Mouse (Mus musculus): Measurements from ENCODE around the gene Gm11559. TPM values are rescaled to one million over a fixed set of nuclear protein-coding genes. Genes with fewer than 3 reads are reported as not detected.
"Not testable (repeated sequence)": the region's sequence is repeated elsewhere in the genome, so short reads cannot be mapped to it uniquely, and the experiment has no call there.

Gm11559 gene
- total RNA-seq (2017) = not detected in 2 replicates

GRCm38 (mm10) chr11:99864176-99864575 is at the start of gene Gm11559:
Gene Gm11559, plus strand, starts transcription at chr11:99864476.
- ATAC-seq (ENCODE audit: extremely low read depth, insufficient number of reproducible peaks, low FRiP score, poor library complexity, severe bottlenecking) = not testable (repeated sequence)

DNA sequence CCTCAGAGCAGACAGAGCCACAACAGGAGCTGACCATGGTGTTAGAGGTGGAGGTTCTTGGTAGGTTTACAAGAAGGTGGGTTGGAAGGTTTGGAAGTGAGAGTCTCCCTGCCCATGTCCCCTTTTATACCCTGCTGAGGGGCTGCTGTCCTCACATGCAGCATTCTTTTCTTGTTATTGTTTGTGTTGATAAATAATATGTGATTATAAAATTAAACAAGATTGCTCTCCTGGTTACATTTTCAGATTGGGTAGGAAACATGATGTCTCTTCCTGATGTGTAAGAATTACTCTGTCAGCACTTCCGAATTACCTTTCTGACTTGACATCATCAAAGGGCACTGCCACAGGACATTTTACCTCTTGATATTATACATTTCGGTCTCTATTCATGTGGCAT is 48.7 kb upstream of the Gm11559 start, which contains the start of gene Gm11564:
TSS of gene Gm11564 (minus strand) at position 101 of the 400 bp plus-strand sequence.
- ATAC-seq (ENCODE audit: extremely low read depth, insufficient number of reproducible peaks, low FRiP score, poor library complexity, severe bottlenecking) = not testable (repeated sequence)

GRCm38 (mm10) chr11:99837966-99838365 is 26.3 kb upstream of the Gm11559 start, which contains the start of gene 2300003K06Rik:
Gene 2300003K06Rik, minus strand, starts transcription at chr11:99838066.
- ATAC-seq (ENCODE audit: extremely low read depth, insufficient number of reproducible peaks, low FRiP score, poor library complexity, severe bottlenecking) = no peak

- no peak for ATAC-seq (ENCODE audit: extremely low read depth, insufficient number of reproducible peaks, low FRiP score, poor library complexity, severe bottlenecking)
Measured at GRCm38 (mm10) chr11:99842185-99842584, 22.1 kb upstream of the Gm11559 start.

GRCm38 (mm10) chr11:99846746-99847145 is 17.5 kb upstream of the Gm11559 start:
- ATAC-seq (ENCODE audit: extremely low read depth, insufficient number of reproducible peaks, low FRiP score, poor library complexity, severe bottlenecking) = no peak

- ATAC-seq (ENCODE audit: extremely low read depth, insufficient number of reproducible peaks, low FRiP score, poor library complexity, severe bottlenecking) = no peak
Measured at GRCm38 (mm10) chr11:99851508-99851907, 12.8 kb upstream of the Gm11559 start, which contains the start of gene Krtap4-16. Gene Krtap4-16, minus strand, starts transcription at chr11:99851608.

GRCm38 (mm10) chr11:99854121-99854520 is 10.2 kb upstream of the Gm11559 start:
- ATAC-seq (ENCODE audit: extremely low read depth, insufficient number of reproducible peaks, low FRiP score, poor library complexity, severe bottlenecking) = no peak

- ATAC-seq (ENCODE audit: extremely low read depth, insufficient number of reproducible peaks, low FRiP score, poor library complexity, severe bottlenecking) = no peak
Measured at GRCm38 (mm10) chr11:99857617-99858016, 6.7 kb upstream of the Gm11559 start, which contains the start of gene Gm11568. Gene Gm11568, plus strand, starts transcription at chr11:99857917.

DNA sequence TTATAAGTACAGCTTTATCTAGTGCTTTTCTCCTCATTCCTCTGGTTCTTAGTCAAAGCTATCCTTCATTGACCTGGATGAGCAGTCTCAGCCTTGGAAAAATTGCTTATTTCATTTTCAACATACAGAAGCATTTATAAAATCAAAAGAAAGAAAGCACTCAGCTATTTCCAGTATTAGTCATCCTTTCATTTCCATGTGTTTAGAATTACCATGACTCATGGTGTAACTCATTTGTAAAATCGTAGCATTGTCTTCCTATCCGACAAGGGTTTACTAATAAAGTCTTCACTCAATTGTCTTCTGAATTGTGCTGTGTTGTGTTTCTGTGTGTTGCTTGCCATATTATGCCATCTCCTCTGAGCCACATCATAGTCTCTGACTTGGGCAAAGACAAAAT is 5.5 kb upstream of the Gm11559 start:
- no peak for ATAC-seq (ENCODE audit: extremely low read depth, insufficient number of reproducible peaks, low FRiP score, poor library complexity, severe bottlenecking)

- ATAC-seq (ENCODE audit: extremely low read depth, insufficient number of reproducible peaks, low FRiP score, poor library complexity, severe bottlenecking) = not testable (repeated sequence)
Measured at GRCm38 (mm10) chr11:99873089-99873488, 8.8 kb downstream of the Gm11559 start, which contains the start of gene Krtap9-1. Gene Krtap9-1, plus strand, starts transcription at chr11:99873389.

DNA sequence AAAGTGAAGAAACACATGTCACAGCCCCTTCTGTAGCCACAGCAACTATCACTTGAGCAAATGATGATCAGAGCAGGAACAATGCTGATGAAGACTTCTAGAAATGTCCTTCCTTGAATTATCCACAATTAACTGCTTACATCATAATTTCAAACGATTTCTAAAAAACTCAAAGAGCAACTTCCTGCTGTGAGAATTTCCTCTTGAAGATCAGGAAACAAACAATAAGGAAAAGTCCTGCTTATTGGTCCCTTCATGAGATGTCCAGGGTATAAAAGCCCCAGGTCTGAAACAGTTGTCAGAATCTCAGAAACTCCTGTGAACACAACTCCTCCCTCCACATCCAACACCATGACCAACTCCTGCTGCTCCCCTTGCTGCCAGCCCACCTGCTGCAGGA is 14.6 kb downstream of the Gm11559 start, which contains the start of gene Gm11567:
TSS of gene Gm11567 (plus strand) at position 301 of the 400 bp plus-strand sequence.
- ATAC-seq (ENCODE audit: extremely low read depth, insufficient number of reproducible peaks, low FRiP score, poor library complexity, severe bottlenecking) = not testable (repeated sequence)

DNA sequence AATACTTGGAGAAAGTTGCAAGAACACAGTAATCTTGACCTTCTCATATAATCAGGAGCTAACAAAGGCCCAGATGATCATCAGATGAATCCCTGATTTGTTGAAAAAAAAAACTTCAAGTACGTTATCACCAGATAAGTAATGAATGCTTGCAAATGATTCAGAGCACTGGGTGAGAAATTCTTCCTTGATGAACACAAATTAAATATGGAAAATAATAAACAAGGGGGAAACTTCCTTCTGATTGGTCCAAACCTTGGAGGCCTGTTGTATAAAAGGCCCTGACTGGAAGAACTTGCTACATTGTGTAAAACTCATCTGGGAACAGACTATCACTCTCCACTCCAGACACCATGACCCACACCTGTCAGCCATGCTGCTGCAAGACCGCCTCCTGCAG is 43.3 kb downstream of the Gm11559 start, which contains the start of gene Krtap31-1:
TSS of gene Krtap31-1 (plus strand) at position 301 of the 400 bp plus-strand sequence.
- ATAC-seq (ENCODE audit: extremely low read depth, insufficient number of reproducible peaks, low FRiP score, poor library complexity, severe bottlenecking) = no peak

- ATAC-seq (ENCODE audit: extremely low read depth, insufficient number of reproducible peaks, low FRiP score, poor library complexity, severe bottlenecking) = no peak
Measured at GRCm38 (mm10) chr11:99914451-99914850, 50.2 kb downstream of the Gm11559 start, which contains the start of gene Gm11565. Gene Gm11565, plus strand, starts transcription at chr11:99914751.

Other genes with a start within 250 kb of the Gm11559 start
- not detected in 2 replicates for gene Krtap2-4, start 249.6 kb upstream of the Gm11559 start, total RNA-seq (2017)
- not detected in 2 replicates for gene Gm11562, start 244.0 kb upstream of the Gm11559 start, total RNA-seq (2017)
- gene Krtap4-1, start 236.2 kb upstream of the Gm11559 start, total RNA-seq (2017) = not detected in 2 replicates
- gene Krtap4-2, start 229.4 kb upstream of the Gm11559 start, total RNA-seq (2017) = not detected in 2 replicates
- not detected in 2 replicates for gene Krtap4-7, start 220.4 kb upstream of the Gm11559 start, total RNA-seq (2017)
- not detected in 2 replicates for gene Gm11555, start 214.2 kb upstream of the Gm11559 start, total RNA-seq (2017)
- gene Gm11563, start 205.5 kb upstream of the Gm11559 start, total RNA-seq (2017) = not detected in 2 replicates
- not detected in 2 replicates for gene Krtap4-6, start 198.5 kb upstream of the Gm11559 start, total RNA-seq (2017)
- not detected in 2 replicates for gene Gm14190, start 173.7 kb upstream of the Gm11559 start, total RNA-seq (2017)
- gene Gm14180, start 130.2 kb upstream of the Gm11559 start, total RNA-seq (2017) = not detected in 2 replicates
- gene Gm11595, start 91.6 kb upstream of the Gm11559 start, total RNA-seq (2017) = not detected in 2 replicates
- not detected in 2 replicates for gene Krtap4-8, start 83.8 kb upstream of the Gm11559 start, total RNA-seq (2017)
- not detected in 2 replicates for gene Krtap4-9, start 79.3 kb upstream of the Gm11559 start, total RNA-seq (2017)
- not detected in 2 replicates for gene Gm11596, start 71.0 kb upstream of the Gm11559 start, total RNA-seq (2017)
- not detected in 2 replicates for gene Gm11569, start 65.5 kb upstream of the Gm11559 start, total RNA-seq (2017)
- not detected in 2 replicates for gene Gm11554, start 60.0 kb upstream of the Gm11559 start, total RNA-seq (2017)
- gene Krtap4-13, start 54.6 kb upstream of the Gm11559 start, total RNA-seq (2017) = not detected in 2 replicates
- not detected in 2 replicates for gene Gm11564, start 48.8 kb upstream of the Gm11559 start, total RNA-seq (2017)
- gene 2300003K06Rik, start 26.4 kb upstream of the Gm11559 start, total RNA-seq (2017) = not detected in 2 replicates
- gene Krtap4-16, start 12.9 kb upstream of the Gm11559 start, total RNA-seq (2017) = not detected in 2 replicates
- gene Gm11568, start 6.6 kb upstream of the Gm11559 start, total RNA-seq (2017) = not detected in 2 replicates
- not detected in 2 replicates for gene Krtap9-1, start 8.9 kb downstream of the Gm11559 start, total RNA-seq (2017)
- not detected in 2 replicates for gene Gm11567, start 14.7 kb downstream of the Gm11559 start, total RNA-seq (2017)
- gene Krtap31-1, start 43.4 kb downstream of the Gm11559 start, total RNA-seq (2017) = not detected in 2 replicates
- gene Gm11565, start 50.3 kb downstream of the Gm11559 start, total RNA-seq (2017) = not detected in 2 replicates
- gene Krtap31-2, start 71.8 kb downstream of the Gm11559 start, total RNA-seq (2017) = not detected in 2 replicates
- not detected in 2 replicates for gene Krtap9-5, start 84.0 kb downstream of the Gm11559 start, total RNA-seq (2017)
- not detected in 2 replicates for gene Krtap29-1, start 114.6 kb downstream of the Gm11559 start, total RNA-seq (2017)
- not detected in 2 replicates for gene Krtap16-1, start 122.1 kb downstream of the Gm11559 start, total RNA-seq (2017)
- not detected in 2 replicates for gene Krtap17-1, start 129.5 kb downstream of the Gm11559 start, total RNA-seq (2017)
- not detected in 2 replicates for gene Krt33a, start 151.7 kb downstream of the Gm11559 start, total RNA-seq (2017)
- not detected in 2 replicates for gene Krt33b, start 165.4 kb downstream of the Gm11559 start, total RNA-seq (2017)
- gene Krt34, start 177.1 kb downstream of the Gm11559 start, total RNA-seq (2017) = not detected in 2 replicates
- gene Krt31, start 186.1 kb downstream of the Gm11559 start, total RNA-seq (2017) = not detected in 2 replicates
- gene Krt32, start 223.8 kb downstream of the Gm11559 start, total RNA-seq (2017) = not detected in 2 replicates
- not detected in 2 replicates for gene Krt35, start 231.8 kb downstream of the Gm11559 start, total RNA-seq (2017)
- gene Krt36, start 241.2 kb downstream of the Gm11559 start, total RNA-seq (2017) = not detected in 2 replicates

Data from neutrophil, adult 5-6 weeks (primary cell).